Mouse (Mus musculus) olfactory bulb, adult 2 months (tissue): Measurements from ENCODE around the gene Ksr1. TPM values are rescaled to one million over a fixed set of nuclear protein-coding genes. Genes with fewer than 3 reads are reported as not detected.

ENCODE experiments used
- H3K27ac ChIP-seq: fragments of 200-500 bp; 2 replicates; pipeline ENCODE4 v1.5.1; 2012; ENCODE audit warnings: low read depth, low read length; ENCODE audit not compliant: insufficient read depth
- H3K4me1 ChIP-seq: fragments of 200-500 bp; 2 replicates; pipeline ENCODE4 v1.6.1; 2012; ENCODE audit warnings: low read length; ENCODE audit not compliant: control insufficient read depth, insufficient read depth
- H3K4me3 ChIP-seq: fragments of 200-500 bp; 2 replicates; pipeline ENCODE4 v1.5.1; 2012; ENCODE audit warnings: mild to moderate bottlenecking, low read depth, low read length, moderate library complexity; ENCODE audit not compliant: insufficient read depth
- CTCF ChIP-seq: fragments of 200-500 bp; IDR thresholded peaks from 2 replicates; pipeline ENCODE4 v1.5.1; 2012; ENCODE audit warnings: low read depth, mild to moderate bottlenecking, low read length, moderate library complexity; ENCODE audit not compliant: insufficient read depth
- POLR2A ChIP-seq: fragments of 200-500 bp; IDR thresholded peaks from 2 replicates; pipeline ENCODE4 v1.6.1; 2012; ENCODE audit warnings: mild to moderate bottlenecking, low read depth, low read length, moderate library complexity; ENCODE audit not compliant: insufficient read depth
- WGBS: fragments of 180-500 bp; shearing (Covaris S2); methylation state at CpG from one replicate; pipeline ENCODE4 v1.1.7; 2018; 5-methylcytosine and 5-hydroxymethylcytosine counted together
- polyA plus RNA-seq: library from polyadenylated mRNA; stranded (reverse); fragments of >200 nt; gene quantifications from 2 replicates; pipeline ENCODE4 v1.2.4, GENCODE M21; 2012; ENCODE audit warnings: low replicate concordance; ENCODE audit not compliant: missing spikeins, insufficient read depth, insufficient read length

The Ksr1 gene
- polyA plus RNA-seq, 1 experiment, result not detected

- Histone ChIP-seq H3K27ac (no peak overlapping the region), H3K4me1 (peaks cover 13% of the 10 kb centered on the region), H3K4me3 (no peak overlapping the region)
- no peak for TF ChIP-seq POLR2A
- WGBS, result 55% methylated on average over 13 of the region's 13 CpGs
Observed at GRCm38 (mm10) chr11:79036324-79036723, 109.9 kb downstream of the Ksr1 start.

DNA sequence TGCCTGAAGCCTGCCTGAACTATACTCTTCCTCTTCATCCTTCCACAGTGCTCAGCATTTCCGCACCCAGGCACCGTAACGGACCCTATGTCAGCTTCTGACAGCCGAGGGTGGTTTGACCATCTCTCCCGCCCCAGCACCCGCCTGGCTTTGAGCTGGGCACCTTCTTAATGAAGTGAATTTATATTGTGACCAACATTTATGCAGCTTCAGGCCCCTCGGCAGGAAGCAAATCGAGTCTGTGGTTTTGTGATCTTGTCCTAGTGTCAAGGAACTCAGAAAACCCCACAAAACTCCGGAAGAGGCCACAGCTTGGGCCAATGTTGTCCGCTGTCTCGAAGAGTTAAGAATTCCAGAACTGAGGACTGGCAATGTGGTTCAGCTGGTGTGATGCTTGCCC, 112.6 kb downstream of the Ksr1 start:
- Histone ChIP-seq H3K4me3 (no peak overlapping the region), H3K4me1 (peaks cover 13% of the 10 kb centered on the region), H3K27ac (no peak overlapping the region)
- no peak for TF ChIP-seq POLR2A
- no peak for TF ChIP-seq CTCF
- 90% methylated on average over 11 of the region's 11 CpGs for WGBS

GRCm38 (mm10) chr11:79033021-79033420, 113.2 kb downstream of the Ksr1 start:
- Histone ChIP-seq H3K4me1 (peaks cover 13% of the 10 kb centered on the region), H3K27ac (no peak overlapping the region), H3K4me3 (no peak overlapping the region)
- TF ChIP-seq POLR2A, result no peak
- WGBS, result 89% methylated on average over 12 of the region's 12 CpGs

GRCm38 (mm10) chr11:79031452-79031746, 114.8 kb downstream of the Ksr1 start:
- TF ChIP-seq CTCF (no peak), POLR2A (no peak)
- Histone ChIP-seq H3K4me3 (no peak overlapping the region), H3K4me1 (peaks cover 10% of the 10 kb centered on the region), H3K27ac (no peak overlapping the region)
- 70% methylated on average over 5 of the region's 5 CpGs for WGBS

DNA sequence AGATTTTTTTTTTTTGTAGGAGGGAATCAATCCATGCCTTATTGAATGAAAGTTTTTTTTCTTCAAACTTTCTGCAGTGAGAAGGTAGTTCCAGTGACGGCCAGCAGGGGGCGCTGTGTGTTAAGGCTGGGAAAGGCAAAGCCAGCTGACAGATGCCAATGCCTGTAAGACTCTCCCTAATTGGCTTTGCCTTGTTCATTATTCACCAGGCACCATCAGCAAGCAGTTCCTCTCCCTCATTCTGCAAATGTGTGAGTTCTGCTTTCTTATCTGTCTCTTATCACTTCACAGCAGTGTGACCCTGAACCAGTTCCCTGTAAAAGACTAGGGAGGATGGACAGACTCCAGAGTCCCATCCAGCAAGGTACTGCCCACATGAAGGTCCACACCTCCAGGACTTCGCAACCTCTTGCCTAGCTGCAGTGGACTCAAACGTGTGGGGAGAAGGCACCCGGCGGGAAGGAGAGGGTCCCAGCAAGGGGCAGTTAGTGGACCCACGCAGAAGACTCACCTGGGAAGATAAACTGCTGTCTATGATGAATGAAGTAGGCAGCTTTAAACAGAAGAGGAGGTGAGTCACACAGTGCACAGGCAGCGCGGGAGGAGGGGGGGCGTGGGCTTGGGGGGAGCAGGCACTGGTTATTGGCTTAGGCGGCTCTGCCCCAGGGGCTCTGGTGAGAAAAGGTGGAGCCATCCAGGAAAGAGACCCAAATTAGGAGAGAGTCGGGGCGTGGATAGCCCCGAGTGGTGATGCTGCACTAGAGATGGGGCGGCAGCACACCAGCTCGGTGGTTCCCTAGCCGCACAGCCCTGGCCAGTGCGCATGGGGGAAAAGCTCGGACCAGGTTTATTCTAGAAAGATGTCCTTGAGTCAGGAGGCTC, 115.4 kb downstream of the Ksr1 start:
- 51% methylated on average over 19 of the region's 19 CpGs for WGBS
- no peak overlapping the region for H3K4me3 ChIP-seq
- TF ChIP-seq CTCF, result peak; percentile 68
- no peak for TF ChIP-seq POLR2A
- no peak overlapping the region for H3K27ac ChIP-seq
- H3K4me1 ChIP-seq, result peaks cover 7% of the 10 kb centered on the region

GRCm38 (mm10) chr11:79023751-79024150, 122.5 kb downstream of the Ksr1 start:
- TF ChIP-seq CTCF, result no peak
- TF ChIP-seq POLR2A, result no peak
- peak overlapping the region; percentile 1; the same call in 1 of the 2 replicates for H3K4me3 ChIP-seq
- H3K4me1 ChIP-seq, result no peaks in the 10 kb centered on the region
- 84% methylated on average over 6 of the region's 6 CpGs for WGBS
- no peak overlapping the region for H3K27ac ChIP-seq

- 62% methylated on average over 7 of the region's 7 CpGs for WGBS
- Histone ChIP-seq H3K27ac (no peak overlapping the region), H3K4me1 (no peaks in the 10 kb centered on the region), H3K4me3 (peak overlapping the region; percentile 1; the same call in 1 of the 2 replicates)
- no peak for TF ChIP-seq CTCF
- TF ChIP-seq POLR2A, result no peak
Observed at GRCm38 (mm10) chr11:79023342-79023741, 122.9 kb downstream of the Ksr1 start.

DNA sequence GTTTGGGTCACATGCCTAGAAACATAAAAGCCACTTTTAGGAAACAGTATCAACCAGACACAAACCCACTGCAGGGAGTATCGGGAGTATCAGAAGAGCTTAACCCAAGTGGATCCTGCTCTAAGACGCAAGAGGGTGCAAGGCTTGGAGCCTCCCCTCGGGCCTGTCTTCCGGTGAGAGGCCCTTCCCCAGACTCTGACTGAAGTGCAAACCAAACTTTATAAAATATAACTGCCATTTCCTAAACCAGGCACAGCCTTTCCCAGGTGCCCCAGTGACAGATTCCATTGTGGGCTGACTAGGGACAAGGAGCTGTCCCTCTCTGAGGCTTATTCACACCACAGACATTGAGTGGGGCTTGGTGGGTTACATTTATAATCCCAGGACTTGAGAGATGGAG, 123.4 kb downstream of the Ksr1 start:
- 78% methylated on average over 4 of the region's 4 CpGs for WGBS
- H3K4me3 ChIP-seq, result no peak overlapping the region
- no peak overlapping the region for H3K27ac ChIP-seq
- TF ChIP-seq POLR2A, result no peak
- no peak for TF ChIP-seq CTCF
- no peaks in the 10 kb centered on the region for H3K4me1 ChIP-seq

- Histone ChIP-seq H3K4me1 (peaks cover 7% of the 10 kb centered on the region), H3K27ac (no peak overlapping the region), H3K4me3 (no peak overlapping the region)
- 88% methylated on average over 21 of the region's 21 CpGs for WGBS
- TF ChIP-seq CTCF (no peak), POLR2A (no peak)
Observed at GRCm38 (mm10) chr11:79020535-79021045, 125.6 kb downstream of the Ksr1 start.
